Mouse (Mus musculus) granulocyte monocyte progenitor cell, adult 5-6 weeks (primary cell): ENCODE measurements around the gene Zpbp. TPM values are rescaled to one million over a fixed set of nuclear protein-coding genes. Genes with fewer than 3 reads are reported as not detected.

ENCODE experiments used
- ATAC-seq: replicated peaks from 2 replicates; pipeline ENCODE4 v1.8.0; 2016; ENCODE audit warnings: mild to moderate bottlenecking, moderate TSS enrichment, inconsistent platforms; ENCODE audit not compliant: poor library complexity, severe bottlenecking
- total RNA-seq, 2 experiments: library from RNA; stranded (forward) in 1 of 2; stranded (reverse) in 1 of 2; fragments of 200-712, 200-1000 nt in 1 of 2; fragments of >200 nt in 1 of 2; fragmentation: Nextera tagmentation in 1 of 2; gene quantifications; 2 replicates each; pipeline ENCODE4 v1.2.3; 2014 to 2017

Gene Zpbp
- total RNA-seq (2014; fragmentation: Nextera tagmentation), result 1.6 and 2.4 TPM in 2 replicates
- 0.82 and 1.7 TPM in 2 replicates for total RNA-seq (2017)

GRCm38 (mm10) chr11:11461635-11462560, at the start of gene Zpbp, which contains the start of gene Spata48:
Zpbp (minus strand) TSS chr11:11462408.
Spata48 (plus strand) TSS chr11:11462094.
- ATAC-seq, result peak; percentile 93

GRCm38 (mm10) chr11:11509413-11509812, 47.2 kb upstream of the Zpbp start:
- ATAC-seq, result no peak

GRCm38 (mm10) chr11:11506187-11506586, 44.0 kb upstream of the Zpbp start:
- ATAC-seq, result no peak

GRCm38 (mm10) chr11:11499944-11500343, 37.7 kb upstream of the Zpbp start:
- ATAC-seq, result peak; percentile 72

- peak; percentile 53; the same call in 1 of the 2 replicates for ATAC-seq
These were observed 33.5 kb upstream of the Zpbp start for GRCm38 (mm10) chr11:11495697-11496096.

GRCm38 (mm10) chr11:11492044-11492443, 29.8 kb upstream of the Zpbp start:
- no peak for ATAC-seq

- ATAC-seq, result no peak
These were observed 22.2 kb upstream of the Zpbp start for GRCm38 (mm10) chr11:11484378-11484777.

GRCm38 (mm10) chr11:11468924-11469323, 6.7 kb upstream of the Zpbp start:
- no peak for ATAC-seq

GRCm38 (mm10) chr11:11462561-11462890, 318 bp upstream of the Zpbp start:
- ATAC-seq, result no peak

- ATAC-seq, result peak; percentile 87
These were observed 7.2 kb downstream of the Zpbp start for GRCm38 (mm10) chr11:11455037-11455436.

GRCm38 (mm10) chr11:11417356-11417755, 44.9 kb downstream of the Zpbp start:
- peak; percentile 59 for ATAC-seq

GRCm38 (mm10) chr11:11414188-11414587, 48.0 kb downstream of the Zpbp start:
- ATAC-seq, result no peak

- ATAC-seq, result no peak
These were observed 67.5 kb downstream of the Zpbp start for GRCm38 (mm10) chr11:11394686-11395085.

- no peak for ATAC-seq
These were observed 69.0 kb downstream of the Zpbp start for GRCm38 (mm10) chr11:11393164-11393563.

- ATAC-seq, result peak; percentile 93
These were observed 90.9 kb downstream of the Zpbp start for GRCm38 (mm10) chr11:11371305-11371704.

- no peak for ATAC-seq
These were observed 178.7 kb downstream of the Zpbp start for GRCm38 (mm10) chr11:11283512-11283911.

- ATAC-seq, result no peak
These were observed 182.1 kb downstream of the Zpbp start for GRCm38 (mm10) chr11:11280128-11280527.

GRCm38 (mm10) chr11:11257348-11257747, 204.9 kb downstream of the Zpbp start:
- ATAC-seq, result no peak

GRCm38 (mm10) chr11:11242694-11243377, 219.4 kb downstream of the Zpbp start:
- no peak for ATAC-seq

GRCm38 (mm10) chr11:11239346-11239745, 222.9 kb downstream of the Zpbp start:
- peak; percentile 77; the same call in 1 of the 2 replicates for ATAC-seq
